Mouse (Mus musculus): ENCODE measurements around the gene Kcnj3. TPM values are rescaled to one million over a fixed set of nuclear protein-coding genes. Genes with fewer than 3 reads are reported as not detected.

Kcnj3 gene
- total and polyA plus RNA-seq, 2 experiments from 2014 or later, result 5.5 to 29.7 TPM

DNA sequence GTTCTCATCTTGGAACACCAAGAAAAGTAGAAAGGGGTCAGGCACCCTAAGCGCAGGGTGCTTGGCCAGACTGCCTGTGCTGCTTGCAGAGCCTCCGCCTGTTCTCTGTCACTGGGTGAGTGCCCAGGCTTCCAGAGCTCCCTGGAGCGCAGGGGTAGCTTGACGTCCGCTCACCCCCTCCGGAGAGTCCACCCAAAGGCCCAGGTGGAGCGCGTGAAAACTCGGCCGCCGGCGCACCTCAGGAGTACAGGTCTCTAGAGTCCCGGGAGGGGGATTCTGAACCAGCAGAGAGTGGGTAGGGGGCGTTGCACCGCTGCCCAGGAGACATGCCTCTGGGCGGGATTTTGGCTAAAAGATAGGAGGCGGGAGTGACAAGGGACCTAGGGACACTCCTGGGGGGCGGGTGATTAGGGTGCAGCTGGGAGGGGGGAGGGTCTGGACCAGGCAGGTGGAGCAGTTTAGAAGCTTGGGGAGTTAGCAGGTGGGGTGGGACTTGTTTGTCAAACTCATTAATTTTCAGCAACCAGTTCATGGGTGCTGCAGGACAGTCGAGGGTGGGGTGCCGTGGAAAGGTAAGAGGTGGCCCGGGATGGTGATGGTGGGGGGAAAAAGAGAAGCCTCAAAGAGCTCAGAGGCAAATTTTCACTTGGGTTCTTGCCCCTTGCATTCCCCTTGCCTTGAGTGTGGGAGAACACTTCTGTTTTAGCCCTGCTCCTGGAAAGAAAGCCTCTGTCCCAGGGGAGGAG lies 664 bp downstream of the Kcnj3 start:
- no peak for TF ChIP-seq CTCF (IDR thresholded peaks at IDR 0.05)
- WGBS, result 1% methylated on average over 20 of the region's 21 CpGs
- peak overlapping the region; percentile 74 for H3K4me3 ChIP-seq (ENCODE audit: low read depth, low read length)
- no peaks in the 10 kb centered on the region for H3K36me3 ChIP-seq (ENCODE audit: insufficient read depth, low read length)
- DNase-seq (ENCODE audit: low spot score) (peak; percentile 35), ATAC-seq (ENCODE audit: low FRiP score) (peak; percentile 43)
- no peaks in the 10 kb centered on the region for H3K9me3 ChIP-seq (ENCODE audit: low read length)
- no peaks in the 10 kb centered on the region; the same call in 1 of the 2 replicates for H3K4me1 ChIP-seq (ENCODE audit: insufficient read depth, low read length)
- peak overlapping the region; percentile 91 for H3K4me2 ChIP-seq (ENCODE audit: low read depth, low read length, poor library complexity, severe bottlenecking)
- 0 out of 2 replicates have a peak overlapping the region, but pooled peaks have one; percentile 43 for H3K27ac ChIP-seq (ENCODE audit: low read depth, low read length)
- H3K9ac ChIP-seq (replicated peaks; ENCODE audit: low read length, poor library complexity, severe bottlenecking), result peak overlapping the region; percentile 73
- no peaks in the 10 kb centered on the region for H3K27me3 ChIP-seq (ENCODE audit: insufficient read depth, low read length)

DNA sequence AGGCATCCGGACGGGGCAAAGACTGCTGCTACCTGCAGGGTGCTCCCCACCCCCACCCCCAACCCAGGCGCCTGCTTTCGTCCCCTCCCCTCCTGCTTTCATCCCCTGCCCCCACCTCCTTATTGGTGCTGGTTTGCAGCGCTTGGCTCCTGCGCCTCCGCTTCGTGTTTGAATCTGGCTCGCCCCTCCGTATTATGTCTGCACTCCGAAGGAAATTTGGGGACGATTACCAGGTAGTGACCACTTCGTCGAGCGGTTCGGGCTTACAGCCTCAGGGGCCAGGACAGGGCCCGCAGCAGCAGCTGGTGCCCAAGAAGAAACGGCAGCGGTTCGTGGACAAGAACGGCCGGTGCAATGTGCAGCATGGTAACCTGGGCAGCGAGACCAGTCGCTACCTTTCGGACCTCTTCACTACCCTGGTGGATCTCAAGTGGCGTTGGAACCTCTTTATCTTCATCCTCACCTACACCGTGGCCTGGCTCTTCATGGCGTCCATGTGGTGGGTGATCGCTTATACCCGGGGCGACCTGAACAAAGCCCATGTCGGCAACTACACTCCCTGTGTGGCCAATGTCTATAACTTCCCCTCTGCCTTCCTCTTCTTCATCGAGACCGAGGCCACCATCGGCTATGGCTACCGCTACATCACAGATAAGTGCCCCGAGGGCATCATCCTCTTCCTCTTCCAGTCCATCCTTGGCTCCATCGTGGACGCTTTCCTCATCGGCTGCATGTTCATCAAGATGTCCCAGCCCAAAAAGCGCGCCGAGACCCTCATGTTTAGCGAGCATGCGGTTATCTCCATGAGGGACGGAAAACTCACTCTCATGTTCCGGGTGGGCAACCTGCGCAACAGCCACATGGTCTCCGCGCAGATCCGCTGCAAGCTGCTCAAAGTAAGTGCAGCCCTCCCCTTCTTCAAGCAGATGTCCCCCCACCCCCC lies 1.5 kb downstream of the Kcnj3 start:
- Histone ChIP-seq H3K4me1 (ENCODE audit: insufficient read depth, low read length) (no peaks in the 10 kb centered on the region; the same call in 1 of the 2 replicates), H3K9ac (replicated peaks; ENCODE audit: low read length, poor library complexity, severe bottlenecking) (peak overlapping the region; percentile 73), H3K27me3 (ENCODE audit: insufficient read depth, low read length) (no peaks in the 10 kb centered on the region), H3K4me3 (ENCODE audit: low read depth, low read length) (peak overlapping the region; percentile 74), H3K36me3 (ENCODE audit: insufficient read depth, low read length) (no peaks in the 10 kb centered on the region), H3K9me3 (ENCODE audit: low read length) (no peaks in the 10 kb centered on the region), H3K27ac (ENCODE audit: low read depth, low read length) (peak overlapping the region; percentile 47), H3K4me2 (ENCODE audit: low read depth, low read length, poor library complexity, severe bottlenecking) (peak overlapping the region; percentile 91)
- peak; percentile 47 for DNase-seq (ENCODE audit: low spot score)
- WGBS, result under 1% methylated on average over 51 of the region's 51 CpGs
- ATAC-seq (ENCODE audit: low FRiP score), result peak; percentile 53
- no peak for TF ChIP-seq CTCF (IDR thresholded peaks at IDR 0.05)

DNA sequence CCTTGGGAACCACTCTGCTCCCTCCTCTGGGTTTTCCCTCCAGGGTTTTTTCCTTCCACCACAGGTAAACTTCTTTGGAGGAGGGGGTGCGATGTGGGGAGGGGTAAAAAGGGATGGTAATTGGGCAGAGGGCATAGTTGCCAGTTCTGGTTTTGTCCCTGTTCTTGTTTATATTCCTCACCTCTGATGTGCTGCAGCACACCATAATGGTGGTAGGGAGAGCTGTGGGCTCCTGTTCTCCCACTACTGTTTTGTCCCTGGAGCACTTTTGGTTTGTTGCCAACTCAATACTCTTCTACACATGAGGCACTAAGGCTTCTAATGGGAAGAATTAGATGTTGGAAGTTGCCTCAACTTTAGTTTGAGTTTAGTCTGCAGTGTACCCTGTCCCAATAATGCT lies 2.2 kb downstream of the Kcnj3 start:
- ATAC-seq (ENCODE audit: low FRiP score), result no peak
- no peak for TF ChIP-seq CTCF (IDR thresholded peaks at IDR 0.05)
- peak overlapping the region; percentile 74 for H3K4me3 ChIP-seq (ENCODE audit: low read depth, low read length)
- no peak overlapping the region for H3K27ac ChIP-seq (ENCODE audit: low read depth, low read length)
- H3K9ac ChIP-seq (replicated peaks; ENCODE audit: low read length, poor library complexity, severe bottlenecking), result peak overlapping the region; percentile 73; the same call in 1 of the 2 replicates
- 0% methylated on average over 1 of the region's 1 CpGs for WGBS
- no peaks in the 10 kb centered on the region for H3K9me3 ChIP-seq (ENCODE audit: low read length)
- peak overlapping the region; percentile 91 for H3K4me2 ChIP-seq (ENCODE audit: low read depth, low read length, poor library complexity, severe bottlenecking)
- no peaks in the 10 kb centered on the region for H3K36me3 ChIP-seq (ENCODE audit: insufficient read depth, low read length)
- DNase-seq (ENCODE audit: low spot score), result peak; percentile 28
- H3K27me3 ChIP-seq (ENCODE audit: insufficient read depth, low read length), result no peaks in the 10 kb centered on the region
- no peaks in the 10 kb centered on the region; the same call in 1 of the 2 replicates for H3K4me1 ChIP-seq (ENCODE audit: insufficient read depth, low read length)

DNA sequence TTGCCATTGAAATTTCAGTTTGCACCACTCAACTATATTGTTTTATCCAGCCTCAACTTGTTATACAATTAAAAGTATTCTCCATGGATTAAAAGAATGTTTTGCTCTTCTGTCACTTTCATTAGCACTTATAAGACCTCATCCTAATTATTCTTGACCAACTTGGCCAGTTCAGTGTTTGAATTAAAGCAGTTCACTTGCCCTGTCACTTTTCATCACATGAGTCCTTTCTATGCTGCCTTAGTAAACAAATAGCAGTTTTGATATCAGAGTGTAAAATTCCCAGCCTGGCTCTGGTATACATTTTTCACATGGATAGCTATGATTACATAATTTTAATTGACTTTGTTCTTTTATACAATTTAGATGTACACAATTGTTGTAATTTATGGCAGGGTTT lies 3.4 kb downstream of the Kcnj3 start:
- no peak for DNase-seq (ENCODE audit: low spot score)
- Histone ChIP-seq H3K4me3 (ENCODE audit: low read depth, low read length) (peak overlapping the region; percentile 18; the same call in 1 of the 2 replicates), H3K27ac (ENCODE audit: low read depth, low read length) (no peak overlapping the region), H3K9me3 (ENCODE audit: low read length) (no peaks in the 10 kb centered on the region), H3K9ac (replicated peaks; ENCODE audit: low read length, poor library complexity, severe bottlenecking) (no peak overlapping the region), H3K27me3 (ENCODE audit: insufficient read depth, low read length) (no peaks in the 10 kb centered on the region), H3K4me1 (ENCODE audit: insufficient read depth, low read length) (no peaks in the 10 kb centered on the region; the same call in 1 of the 2 replicates), H3K4me2 (ENCODE audit: low read depth, low read length, poor library complexity, severe bottlenecking) (peak overlapping the region; percentile 91), H3K36me3 (ENCODE audit: insufficient read depth, low read length) (no peaks in the 10 kb centered on the region)
- no peak for TF ChIP-seq CTCF (IDR thresholded peaks at IDR 0.05)
- no peak for ATAC-seq (ENCODE audit: low FRiP score)

DNA sequence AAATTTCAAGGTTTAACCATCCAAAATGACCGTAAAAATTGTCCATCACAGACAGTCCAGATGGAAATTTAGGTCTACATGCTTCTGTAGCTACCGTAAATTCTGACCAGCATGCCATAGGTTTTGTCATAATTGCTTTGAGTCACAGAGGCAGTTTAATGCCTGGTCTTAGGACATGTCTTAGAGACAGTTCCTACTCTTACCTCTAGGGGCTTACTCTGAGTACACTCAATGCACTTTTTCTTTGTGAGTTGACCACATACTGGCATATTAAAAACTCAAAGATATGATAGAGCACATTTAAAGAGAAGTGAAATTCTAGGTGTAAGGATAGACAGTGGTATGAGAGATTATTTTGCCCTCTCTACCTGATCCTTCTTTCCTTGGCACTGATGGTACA lies 6.2 kb downstream of the Kcnj3 start:
- no peaks in the 10 kb centered on the region for H3K36me3 ChIP-seq (ENCODE audit: insufficient read depth, low read length)
- TF ChIP-seq CTCF (IDR thresholded peaks at IDR 0.05), result peak; percentile 35
- H3K4me2 ChIP-seq (ENCODE audit: low read depth, low read length, poor library complexity, severe bottlenecking), result no peak overlapping the region
- H3K27ac ChIP-seq (ENCODE audit: low read depth, low read length), result no peak overlapping the region
- H3K9me3 ChIP-seq (ENCODE audit: low read length), result no peaks in the 10 kb centered on the region
- DNase-seq (ENCODE audit: low spot score), result no peak
- no peak for ATAC-seq (ENCODE audit: low FRiP score)
- no peaks in the 10 kb centered on the region for H3K27me3 ChIP-seq (ENCODE audit: insufficient read depth, low read length)
- WGBS, result 77% methylated on average over 2 of the region's 2 CpGs
- H3K9ac ChIP-seq (replicated peaks; ENCODE audit: low read length, poor library complexity, severe bottlenecking), result no peak overlapping the region
- H3K4me1 ChIP-seq (ENCODE audit: insufficient read depth, low read length), result no peaks in the 10 kb centered on the region; the same call in 1 of the 2 replicates
- H3K4me3 ChIP-seq (ENCODE audit: low read depth, low read length), result no peak overlapping the region
